Mouse (Mus musculus) kidney, postnatal 14 days (tissue): ENCODE measurements at regions not wholly inside any gene's neighbourhood (a gene's known extent, or its start where the extent isn't known, plus 50 kb on each side); places are given as distances from the start of the nearest gene placed in this dataset.

Source experiments
- DNase-seq: peaks from one replicate; pipeline ENCODE4 v3.0.0; 2022; ENCODE audit warnings: mixed read lengths

DNA sequence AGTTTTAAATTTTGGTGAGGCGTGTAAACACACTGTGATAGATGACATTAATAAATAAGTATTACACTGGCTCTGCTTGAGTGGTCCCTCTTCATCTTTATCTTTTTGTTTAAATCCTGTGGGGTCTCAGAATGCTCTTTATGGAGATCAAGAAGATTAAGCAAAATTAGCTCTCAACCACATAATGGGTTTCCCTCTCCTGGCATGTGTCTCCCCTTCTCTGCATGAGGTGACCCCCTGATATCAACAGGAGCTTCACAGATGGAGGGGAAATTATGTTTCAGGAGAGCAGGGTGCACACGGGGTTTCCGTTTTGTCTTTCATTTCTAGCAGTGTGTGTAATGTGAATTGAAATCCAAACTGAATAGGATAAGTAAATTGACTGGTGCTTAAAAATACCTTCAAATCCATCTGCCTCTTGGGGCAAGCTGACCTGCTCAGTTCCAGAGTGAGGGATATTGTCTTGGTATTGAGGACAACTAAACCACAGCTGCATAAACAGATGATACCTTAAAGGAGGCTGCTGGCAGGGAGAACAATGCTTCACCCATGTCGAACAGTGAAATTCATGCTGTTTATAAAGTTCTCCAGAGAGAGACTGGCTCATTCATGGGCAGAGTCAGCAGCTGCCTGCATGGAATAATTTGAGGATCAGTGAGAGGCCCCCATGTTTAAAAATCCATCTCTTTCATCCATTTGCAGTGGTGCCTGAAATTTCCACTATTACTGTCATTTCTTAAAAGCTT lies 518.3 kb upstream of the Nr2f1 start:
- DNase-seq, result no peak

DNA sequence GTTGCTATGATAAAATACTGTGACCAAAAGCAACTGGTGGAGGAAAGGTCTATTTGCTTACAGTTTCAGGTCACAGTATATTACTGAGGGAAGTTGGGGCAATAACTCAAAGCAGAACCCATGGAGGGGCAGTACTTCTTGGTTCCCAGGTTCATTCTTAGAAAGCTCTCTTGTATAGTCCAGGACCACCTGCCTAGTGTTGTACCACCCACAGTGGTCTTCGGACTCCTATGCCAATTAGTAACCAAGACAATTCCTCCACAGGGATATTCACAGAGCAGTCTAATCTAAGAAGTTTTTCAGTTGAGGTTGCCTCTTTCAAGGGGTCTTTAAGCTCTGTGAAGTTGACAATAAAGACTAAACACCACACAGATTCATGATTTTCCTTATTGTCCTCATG lies 517.6 kb upstream of the Nr2f1 start:
- no peak for DNase-seq

DNA sequence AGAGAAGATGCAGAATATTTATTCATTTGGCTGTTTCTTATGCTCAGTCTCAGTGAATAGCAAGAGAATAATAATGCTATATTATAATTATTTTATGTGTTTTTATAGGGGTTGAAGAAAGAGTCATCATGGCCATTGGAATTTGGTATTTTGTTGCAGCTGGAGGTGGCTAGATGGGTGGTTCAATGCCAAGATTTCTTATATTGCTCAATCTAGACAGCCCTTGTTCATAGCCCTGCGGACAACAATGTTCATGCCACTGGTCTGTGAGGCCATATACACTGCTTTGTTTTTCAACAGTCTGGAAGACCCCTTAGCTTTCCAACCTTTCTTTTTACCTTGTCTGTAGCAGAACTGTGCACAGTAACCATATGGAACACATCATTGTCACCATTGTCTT lies 505.1 kb upstream of the Nr2f1 start:
- no peak for DNase-seq

DNA sequence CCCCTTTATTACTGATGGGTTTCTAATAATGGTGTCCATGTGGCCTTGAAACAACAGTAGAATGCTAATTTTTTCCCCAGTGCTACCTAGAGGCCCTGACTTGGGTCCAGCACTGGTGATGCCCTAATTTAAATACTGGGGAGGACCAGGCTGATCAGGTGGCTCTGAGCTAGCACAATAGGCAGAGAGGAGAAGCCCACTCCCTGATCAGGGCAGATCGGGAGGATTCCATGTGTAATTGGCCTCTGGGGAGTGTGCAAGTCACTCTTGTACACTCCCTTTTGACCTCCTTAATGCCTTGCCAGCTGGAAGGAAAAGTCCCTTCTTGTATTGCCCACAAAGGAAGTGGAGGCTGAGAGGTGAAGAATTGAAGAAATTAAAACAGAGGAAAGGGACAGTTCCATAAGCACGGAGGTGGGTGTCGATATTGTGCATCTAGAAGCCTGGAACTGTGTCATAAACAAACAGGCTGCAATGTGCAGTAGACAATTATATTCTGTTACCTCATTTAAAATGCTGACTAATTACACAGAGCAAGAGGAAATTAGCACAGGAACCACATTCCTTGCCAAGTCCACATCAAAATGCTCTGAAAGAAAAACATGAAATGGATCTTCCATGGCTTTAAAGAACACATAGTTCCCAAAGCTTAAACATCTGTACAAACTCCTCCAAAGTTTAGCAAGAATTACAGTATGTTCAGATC lies 498.4 kb upstream of the Nr2f1 start:
- DNase-seq, result peak; percentile 1

DNA sequence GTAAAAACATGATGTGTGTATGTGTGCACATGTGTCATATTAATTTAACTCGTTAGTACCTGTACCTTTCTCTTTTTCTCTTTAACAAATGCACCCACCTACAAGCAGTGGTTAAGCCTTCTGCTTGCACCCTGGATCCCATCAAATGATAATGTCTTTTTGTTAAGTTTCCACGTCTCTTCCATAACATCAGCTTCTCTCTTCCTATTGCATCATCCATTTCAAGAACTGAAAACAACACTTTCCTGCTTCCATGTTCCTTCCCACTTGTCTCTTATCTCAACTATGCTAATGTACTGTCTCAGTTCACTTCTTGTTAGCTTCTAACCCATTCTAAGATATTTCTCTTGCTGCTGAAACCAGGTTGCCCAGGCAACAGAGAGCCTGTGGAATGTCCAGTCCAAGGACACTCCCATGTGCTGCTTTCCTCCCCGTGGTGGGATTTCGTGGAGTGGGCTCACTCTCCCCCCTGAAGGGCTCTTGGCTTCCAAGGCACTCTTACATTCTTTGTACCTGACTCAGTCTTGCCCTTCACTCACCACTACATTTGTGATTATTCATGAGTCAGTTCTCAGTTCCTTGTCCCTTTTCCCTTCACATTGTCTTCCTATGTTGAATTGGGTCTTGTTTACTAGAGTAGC lies 479.8 kb upstream of the Nr2f1 start:
- DNase-seq, result peak; percentile 1

DNA sequence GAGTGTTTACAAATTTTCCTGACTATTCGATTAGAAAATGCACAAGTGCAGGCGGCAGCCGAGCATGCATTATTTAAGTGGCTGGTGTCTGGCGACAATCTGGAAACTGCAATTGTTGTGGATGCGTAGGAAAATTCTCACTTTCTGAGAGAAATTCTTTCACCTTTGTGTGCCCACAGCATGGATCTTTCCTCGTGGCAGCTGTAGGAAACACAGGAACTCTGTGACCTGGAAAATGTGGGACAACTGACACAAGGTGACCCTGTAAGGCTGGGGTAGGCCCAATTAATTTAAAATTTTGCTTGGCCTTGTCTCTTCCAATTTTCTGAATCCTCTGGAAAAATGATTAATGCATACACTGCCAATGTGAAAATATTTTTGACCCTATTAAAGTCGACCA lies 478.7 kb upstream of the Nr2f1 start:
- DNase-seq, result no peak

DNA sequence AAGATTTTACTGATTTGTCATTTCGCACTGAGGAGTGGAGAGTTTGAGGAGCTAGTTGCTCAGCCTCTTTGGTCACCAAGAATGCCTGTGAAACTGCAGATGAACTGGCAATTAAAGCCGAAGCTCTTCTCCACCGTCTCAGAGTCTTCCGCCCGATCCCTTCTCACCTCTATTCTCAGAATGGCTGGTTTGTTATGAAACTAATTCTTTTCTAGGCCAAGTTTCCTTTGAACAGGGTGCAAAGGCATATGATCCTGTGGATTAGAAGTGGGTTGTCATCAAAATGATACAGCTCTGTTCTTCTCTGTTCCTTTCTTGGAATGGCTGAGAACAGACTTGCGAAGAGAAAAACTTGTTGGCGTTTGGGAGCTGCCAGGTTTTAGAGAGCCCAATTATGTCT lies 458.7 kb upstream of the Nr2f1 start:
- DNase-seq, result no peak

DNA sequence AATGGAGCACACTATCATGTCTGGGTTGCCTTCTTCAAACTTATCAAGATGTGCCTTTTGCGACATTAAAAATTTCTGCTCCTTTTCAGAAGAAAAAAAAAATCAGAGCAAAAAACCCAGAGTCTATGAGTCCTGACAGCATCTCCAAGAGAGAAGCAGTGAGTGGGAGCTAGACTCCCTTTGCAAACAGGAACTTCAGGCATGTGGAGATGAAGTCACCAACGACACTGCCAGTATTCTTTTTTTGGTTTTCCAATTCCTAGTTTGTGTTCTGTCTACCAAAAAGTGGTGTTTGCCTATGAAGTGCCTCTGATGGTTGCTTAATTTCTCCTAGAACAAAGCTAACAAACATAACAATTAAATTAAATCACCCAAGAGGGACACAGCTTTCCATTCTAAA lies 457.2 kb upstream of the Nr2f1 start:
- no peak for DNase-seq

DNA sequence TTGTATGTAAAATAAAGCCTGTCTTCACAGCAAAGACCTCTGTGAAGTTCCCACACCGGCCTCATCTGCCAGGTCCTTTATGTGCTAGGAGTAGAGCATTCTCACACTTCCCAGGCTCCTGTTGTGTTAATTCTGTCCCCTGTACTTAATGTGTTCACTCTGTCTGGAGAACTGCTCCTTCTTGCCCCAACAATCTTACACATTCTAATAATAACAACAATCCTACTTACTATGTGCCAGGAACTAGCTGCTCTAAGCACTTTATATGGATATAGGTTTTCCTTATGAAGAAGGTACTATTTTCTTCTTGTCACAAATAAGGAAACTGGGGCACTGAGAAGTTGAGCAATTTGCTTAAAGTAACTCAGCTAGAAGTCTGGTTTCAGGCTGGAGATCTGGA lies 456.6 kb upstream of the Nr2f1 start:
- DNase-seq, result no peak

DNA sequence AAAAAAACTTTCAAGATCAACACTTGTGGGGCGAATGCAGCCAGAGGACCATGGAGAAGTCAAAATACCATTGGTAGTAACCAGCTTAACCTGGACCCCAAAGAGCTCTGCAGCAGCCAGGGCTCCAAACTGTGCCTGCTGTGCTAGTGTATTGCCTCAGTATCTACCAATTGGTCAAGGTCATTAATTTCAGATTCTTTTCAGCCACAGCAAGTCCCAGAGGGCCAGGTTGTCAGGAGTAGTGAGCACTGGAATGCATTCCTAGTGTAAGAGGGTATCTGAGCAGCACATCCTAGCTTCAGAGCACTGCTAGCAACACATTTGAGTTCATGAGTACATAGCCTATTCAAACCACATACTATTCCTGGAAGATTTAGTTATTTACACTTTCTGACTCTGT lies 451.3 kb upstream of the Nr2f1 start:
- no peak for DNase-seq

DNA sequence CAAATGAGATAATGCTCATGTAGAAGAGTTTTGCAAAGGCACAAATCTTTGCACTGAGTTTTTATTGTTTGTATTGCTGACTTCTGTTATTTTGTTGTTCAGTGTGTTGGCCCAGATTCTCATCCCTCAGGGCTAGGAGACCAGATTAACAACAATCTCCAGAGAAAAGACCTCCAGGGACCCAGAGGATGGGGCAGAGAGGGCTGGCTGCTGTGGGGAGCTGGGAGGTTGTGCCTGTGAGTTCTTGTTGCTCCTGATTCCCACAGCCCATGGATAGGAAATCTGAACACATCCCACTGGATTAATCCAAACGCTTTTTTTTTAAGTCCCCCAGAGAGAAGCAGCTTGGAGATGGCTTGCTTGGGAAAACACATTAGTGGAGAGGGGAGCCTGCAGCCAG lies 445.0 kb upstream of the Nr2f1 start:
- DNase-seq, result no peak

DNA sequence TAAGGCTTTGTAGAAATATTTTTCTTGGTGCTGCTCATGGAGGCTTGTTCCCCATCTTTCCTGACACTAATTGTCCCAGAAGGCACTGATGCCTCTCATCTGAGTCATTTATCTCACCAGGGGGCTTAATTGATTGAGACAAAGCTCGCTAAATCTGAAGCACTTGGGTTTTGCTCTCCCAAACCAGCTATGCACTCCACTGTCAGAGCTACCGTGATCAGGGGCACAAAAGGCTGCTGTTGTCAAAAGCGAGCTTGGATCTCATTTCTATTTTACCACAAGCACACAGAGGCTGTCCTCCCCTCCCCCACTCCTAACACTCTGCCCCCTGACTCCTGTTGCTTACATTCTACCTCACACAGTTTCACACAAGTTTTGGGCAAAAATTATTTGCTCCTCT lies 443.5 kb upstream of the Nr2f1 start:
- DNase-seq, result no peak

DNA sequence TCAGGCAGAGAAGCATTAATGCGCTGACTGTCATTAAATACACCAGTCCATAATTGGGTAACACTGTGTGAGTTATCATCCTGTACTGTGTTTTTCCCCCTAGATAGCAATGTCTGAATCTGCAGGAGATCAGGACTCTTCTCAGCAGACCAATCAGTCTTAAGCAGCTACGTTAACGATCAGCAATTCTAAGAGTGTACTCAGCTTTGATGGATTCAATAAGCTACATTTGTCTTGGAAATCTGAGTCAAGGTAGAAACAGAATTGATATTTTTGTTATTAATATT lies 442.8 kb upstream of the Nr2f1 start:
- DNase-seq, result no peak

DNA sequence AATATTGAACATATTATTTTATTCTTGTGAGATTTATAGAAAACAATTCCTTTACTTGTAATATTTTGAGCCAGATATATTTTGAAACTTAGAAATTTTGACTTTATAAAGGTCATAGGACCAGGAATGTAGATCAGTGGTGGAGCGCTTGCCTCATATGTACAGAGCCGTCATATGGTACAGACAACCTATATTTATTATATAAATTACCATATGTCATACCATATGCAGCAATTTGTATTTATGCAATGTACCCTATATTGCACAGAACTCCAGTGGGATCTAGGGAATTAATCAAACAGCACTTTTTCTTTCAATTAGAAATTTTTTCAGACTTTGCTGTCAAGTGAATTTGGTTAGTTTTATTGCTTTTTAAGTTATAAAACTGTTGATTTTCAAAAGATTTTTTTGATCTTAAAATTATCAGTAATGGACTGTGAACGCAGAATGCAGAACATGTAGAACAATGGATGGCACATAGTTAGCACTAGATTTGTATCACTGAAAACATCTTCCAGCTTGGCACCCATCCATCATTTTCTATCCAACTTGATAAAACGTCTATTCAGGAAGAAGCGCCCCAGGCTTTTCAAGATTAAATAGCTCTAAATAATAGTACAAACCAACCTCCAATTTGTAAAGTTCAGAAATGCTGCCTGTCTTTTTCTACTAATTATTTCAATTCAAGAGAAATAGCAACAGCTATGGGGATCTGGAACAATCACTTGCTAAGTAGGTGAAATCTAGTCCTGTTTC lies 442.3 kb upstream of the Nr2f1 start:
- no peak for DNase-seq

DNA sequence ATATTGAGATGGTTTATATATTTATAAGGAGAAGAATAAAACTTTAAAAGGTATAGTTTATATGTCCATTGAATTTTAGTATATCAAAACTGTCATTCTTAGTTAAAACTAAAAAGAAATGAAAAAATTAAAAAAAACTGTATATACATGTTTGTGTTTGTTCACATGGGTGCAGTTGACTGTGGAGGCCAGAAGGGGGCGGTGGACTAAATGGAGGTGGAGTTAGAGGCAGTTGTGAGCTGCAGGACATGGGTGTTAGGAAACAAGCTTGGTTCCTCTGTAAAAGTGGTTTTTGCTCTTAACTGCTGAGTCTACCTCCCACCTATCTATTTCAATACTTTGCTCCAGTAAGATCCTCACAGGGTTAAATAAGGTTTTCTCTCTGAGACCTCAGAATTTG lies 440.8 kb upstream of the Nr2f1 start:
- DNase-seq, result no peak

DNA sequence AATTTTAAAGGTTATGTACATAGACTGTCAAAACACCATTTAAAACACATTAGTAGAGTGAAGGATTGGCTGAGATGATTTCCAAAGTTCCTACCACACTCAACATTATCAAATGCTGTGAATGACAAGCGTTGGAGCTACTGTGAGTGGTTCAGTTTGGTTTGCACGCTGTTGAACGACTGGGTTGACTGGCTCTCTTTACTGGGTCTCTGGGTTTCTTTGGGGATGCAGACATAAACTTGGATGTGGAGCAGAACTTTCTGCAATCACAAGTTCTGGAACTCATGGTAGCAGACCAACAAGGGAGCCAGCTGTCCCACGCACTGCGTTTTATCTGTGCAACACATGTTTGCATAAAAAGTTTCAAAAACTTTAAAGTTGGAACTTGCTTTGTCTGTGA lies 438.9 kb upstream of the Nr2f1 start:
- no peak for DNase-seq

DNA sequence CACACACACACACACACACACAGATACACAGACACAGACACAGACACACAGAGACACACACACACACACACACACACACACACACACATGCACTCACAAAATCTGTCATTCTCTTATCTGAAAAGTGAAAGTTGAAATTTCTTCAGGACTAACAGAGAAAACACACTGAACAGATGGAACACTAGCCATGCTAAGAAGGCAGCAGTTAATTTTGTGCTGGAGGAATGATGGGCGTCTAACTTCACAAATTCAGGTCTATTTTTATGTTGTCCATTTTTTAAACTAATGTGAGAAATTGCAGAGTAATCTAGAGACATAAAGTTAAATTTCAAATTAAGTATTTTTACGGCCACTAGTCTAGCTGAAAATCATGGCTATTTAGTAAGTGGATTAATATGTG lies 432.1 kb upstream of the Nr2f1 start:
- DNase-seq, result no peak

DNA sequence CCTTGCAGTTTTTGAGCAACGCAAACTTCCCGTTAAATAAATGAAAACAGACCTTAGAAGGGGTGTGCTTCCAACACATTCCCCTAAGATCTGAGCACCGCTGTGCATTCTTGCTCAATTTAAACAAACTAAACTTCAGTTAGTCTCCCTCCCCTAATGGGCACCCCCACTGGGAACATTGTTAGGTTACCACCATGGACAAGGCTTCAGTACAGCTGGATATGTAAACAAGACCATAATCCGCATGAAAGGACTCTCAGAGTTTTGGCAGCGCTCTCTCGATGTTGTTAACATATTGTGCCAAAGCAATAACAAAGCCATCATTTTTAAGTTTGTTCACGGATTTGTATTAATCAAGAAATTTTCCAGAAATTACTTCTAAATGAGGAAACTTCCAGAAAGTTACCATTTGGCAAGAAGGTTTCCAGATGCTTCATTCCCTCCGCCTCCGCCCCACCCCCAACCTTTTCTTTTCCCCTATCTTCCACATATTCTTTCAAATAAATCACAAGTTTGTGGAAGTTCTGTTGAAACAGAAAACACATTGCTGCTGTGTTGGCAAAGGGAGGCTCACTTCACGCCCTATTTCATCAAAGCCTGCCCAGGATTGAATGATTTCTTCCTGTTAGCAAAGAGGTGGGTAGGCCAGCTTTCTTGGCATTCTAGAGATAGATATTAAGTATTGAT lies 429.6 kb upstream of the Nr2f1 start:
- no peak for DNase-seq

DNA sequence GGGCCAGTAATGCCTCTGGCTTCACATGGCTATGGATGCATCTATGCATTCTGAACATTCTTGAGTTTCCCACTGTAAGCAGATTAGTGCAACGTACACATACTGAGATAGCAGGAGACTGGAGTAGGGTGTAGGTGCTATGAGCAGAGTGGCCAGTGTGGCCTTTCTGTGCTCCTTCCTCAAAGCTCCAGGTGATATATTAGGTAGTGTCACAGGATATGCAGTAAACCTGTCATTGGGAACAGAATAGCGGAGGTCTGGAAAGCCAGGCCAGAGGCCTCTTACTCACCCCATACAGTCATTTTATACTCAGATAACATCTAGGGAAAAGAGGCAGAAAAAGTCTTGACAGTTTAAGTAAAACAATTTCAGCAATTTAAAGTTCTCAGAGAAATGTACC lies 424.1 kb upstream of the Nr2f1 start:
- no peak for DNase-seq

DNA sequence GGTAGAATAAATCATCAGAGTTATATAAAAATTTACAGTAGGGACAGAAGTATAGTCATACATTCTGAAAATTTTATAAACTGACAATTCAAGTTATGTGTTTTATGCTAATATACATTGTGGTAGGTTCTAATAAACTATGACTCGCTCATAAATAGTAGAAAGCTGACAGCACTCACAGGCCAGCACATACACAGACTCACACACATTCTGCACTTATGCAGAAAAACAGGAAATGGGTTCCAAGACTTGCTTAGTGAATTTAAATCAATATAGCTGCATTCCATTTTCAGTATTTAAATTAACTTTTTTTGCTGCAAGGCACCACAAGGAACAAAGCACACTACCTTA lies 403.3 kb upstream of the Nr2f1 start:
- no peak for DNase-seq

DNA sequence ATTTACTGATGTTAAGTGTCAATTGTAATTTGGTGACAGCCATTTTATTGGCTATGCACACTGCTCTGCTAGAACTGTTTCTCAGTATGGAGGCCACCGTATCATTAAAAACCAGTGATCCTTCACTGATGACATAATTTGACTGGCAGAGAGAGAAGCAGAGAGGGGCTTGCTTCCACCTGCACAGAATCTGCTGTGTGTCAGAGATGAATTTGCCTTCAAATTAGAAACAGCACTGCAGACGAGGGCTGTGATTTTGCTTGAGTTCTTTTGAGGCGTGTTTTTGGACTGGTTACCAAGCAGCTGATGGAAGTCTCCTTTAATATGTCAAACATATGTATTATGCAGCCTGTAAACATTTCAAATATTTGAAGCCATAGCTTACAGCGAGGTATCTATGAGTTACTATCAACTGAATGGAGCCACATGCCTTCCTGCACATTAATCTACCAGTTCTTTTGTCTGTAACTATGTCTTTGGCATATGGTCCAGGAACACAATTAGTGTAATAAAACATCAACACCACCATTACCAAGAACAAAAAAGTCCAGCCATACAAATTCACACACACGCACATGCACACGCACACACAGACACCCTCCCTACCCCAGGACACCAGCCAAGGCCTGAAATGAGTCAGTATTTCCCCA lies 402.8 kb upstream of the Nr2f1 start:
- DNase-seq, result no peak

DNA sequence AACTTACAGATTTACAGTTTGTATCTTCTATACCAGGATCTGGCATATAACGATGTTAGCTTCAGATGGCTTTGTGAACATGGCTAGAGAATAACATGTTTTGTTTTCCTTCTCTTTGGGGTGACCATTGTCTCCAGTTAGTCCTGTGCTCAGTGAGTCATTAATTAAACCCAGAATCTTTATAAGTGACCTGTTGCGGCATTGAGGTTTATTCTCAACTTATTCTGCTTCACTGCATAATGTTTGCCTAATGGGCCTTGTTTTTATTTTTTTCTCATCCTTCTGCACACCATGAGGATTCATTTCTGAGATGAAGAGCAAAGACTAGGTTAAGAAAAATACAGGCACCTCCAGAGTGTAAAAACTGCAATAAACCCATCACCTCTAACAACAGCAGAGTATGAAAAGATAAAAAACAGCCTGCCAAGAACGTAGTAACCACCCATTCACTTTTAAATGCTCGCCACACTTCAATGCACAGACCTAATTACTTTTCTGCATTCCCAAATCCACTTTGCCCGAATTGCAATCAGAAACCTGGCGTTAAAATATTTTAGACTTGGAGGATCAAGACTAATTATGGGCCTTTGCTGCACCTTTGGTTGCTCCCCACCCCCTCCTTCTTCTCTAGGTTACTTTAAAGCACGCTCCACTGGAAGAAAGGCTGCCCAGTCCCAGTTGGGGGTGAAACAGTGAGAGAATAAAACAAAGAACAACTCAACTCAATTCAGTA lies 381.5 kb upstream of the Nr2f1 start:
- peak; percentile 42 for DNase-seq
